Mouse (Mus musculus): Measurements from ENCODE around the gene Map2k6.
A peak's percentile ranks its signal among the peaks of the same experiment; 100 is the strongest.

Map2k6 gene

GRCm38 (mm10) chr11:110403602-110404001 lies 4.7 kb downstream of the Map2k6 start:
- no peak for DNase-seq (ENCODE audit: low spot score)

- no peak for DNase-seq (ENCODE audit: low spot score)
Measured at GRCm38 (mm10) chr11:110405607-110406006, 6.7 kb downstream of the Map2k6 start.

GRCm38 (mm10) chr11:110409131-110409530 lies 10.2 kb downstream of the Map2k6 start:
- no peak for DNase-seq (ENCODE audit: low spot score)

- no peak for DNase-seq (ENCODE audit: low spot score)
Measured at GRCm38 (mm10) chr11:110409776-110410175, 10.9 kb downstream of the Map2k6 start.

- no peak for DNase-seq (ENCODE audit: low spot score)
Measured at GRCm38 (mm10) chr11:110411596-110411995, 12.7 kb downstream of the Map2k6 start.

- DNase-seq (ENCODE audit: low spot score), result no peak
Measured at GRCm38 (mm10) chr11:110414263-110414662, 15.3 kb downstream of the Map2k6 start.

- DNase-seq (ENCODE audit: low spot score), result no peak
Measured at GRCm38 (mm10) chr11:110416691-110417090, 17.8 kb downstream of the Map2k6 start.

- no peak for DNase-seq (ENCODE audit: low spot score)
Measured at GRCm38 (mm10) chr11:110420463-110420862, 21.5 kb downstream of the Map2k6 start.

GRCm38 (mm10) chr11:110426572-110427145 lies 27.7 kb downstream of the Map2k6 start:
- no peak for DNase-seq (ENCODE audit: low spot score)

GRCm38 (mm10) chr11:110427159-110427561 lies 28.2 kb downstream of the Map2k6 start:
- DNase-seq (ENCODE audit: low spot score), result no peak

GRCm38 (mm10) chr11:110428999-110429398 lies 30.1 kb downstream of the Map2k6 start:
- no peak for DNase-seq (ENCODE audit: low spot score)

- no peak for DNase-seq (ENCODE audit: low spot score)
Measured at GRCm38 (mm10) chr11:110429837-110430418, 31.0 kb downstream of the Map2k6 start.

GRCm38 (mm10) chr11:110435839-110436556 lies 37.1 kb downstream of the Map2k6 start:
- no peak for DNase-seq (ENCODE audit: low spot score)

GRCm38 (mm10) chr11:110436998-110437397 lies 38.1 kb downstream of the Map2k6 start:
- no peak for DNase-seq (ENCODE audit: low spot score)

GRCm38 (mm10) chr11:110438135-110438534 lies 39.2 kb downstream of the Map2k6 start:
- DNase-seq (ENCODE audit: low spot score), result no peak

GRCm38 (mm10) chr11:110438700-110439296 lies 39.9 kb downstream of the Map2k6 start:
- DNase-seq (ENCODE audit: low spot score), result no peak

- no peak for DNase-seq (ENCODE audit: low spot score)
Measured at GRCm38 (mm10) chr11:110439354-110439753, 40.4 kb downstream of the Map2k6 start.

GRCm38 (mm10) chr11:110444576-110444975 lies 45.7 kb downstream of the Map2k6 start:
- no peak for DNase-seq (ENCODE audit: low spot score)

- peak; percentile 38 for DNase-seq (ENCODE audit: low spot score)
Measured at GRCm38 (mm10) chr11:110448131-110448725, 49.3 kb downstream of the Map2k6 start.

- DNase-seq (ENCODE audit: low spot score), result peak; percentile 24
Measured at GRCm38 (mm10) chr11:110448726-110449161, 49.8 kb downstream of the Map2k6 start.

GRCm38 (mm10) chr11:110449183-110449582 lies 50.3 kb downstream of the Map2k6 start:
- no peak for DNase-seq (ENCODE audit: low spot score)

GRCm38 (mm10) chr11:110450091-110450757 lies 51.3 kb downstream of the Map2k6 start:
- DNase-seq (ENCODE audit: low spot score), result peak; percentile 21
